Mouse (Mus musculus) thymus, adult 2 months (tissue): ENCODE results near the gene Pik3r2. TPM values are rescaled to one million over a fixed set of nuclear protein-coding genes. Genes with fewer than 3 reads are reported as not detected.
A peak's percentile ranks its signal among the peaks of the same experiment; 100 is the strongest.

Experiments used
- DNase-seq: peaks from one replicate; pipeline ENCODE4 v3.0.0; 2021
- H3K27ac ChIP-seq: fragments of 200-500 bp; 2 replicates; pipeline ENCODE4 v1.5.1; 2012; ENCODE audit warnings: low read length, control low read depth; ENCODE audit not compliant: control insufficient read depth, insufficient read depth
- H3K27me3 ChIP-seq: fragments of 200-500 bp; 2 replicates; pipeline ENCODE4 v1.6.1; 2012; ENCODE audit warnings: mild to moderate bottlenecking, low read length, moderate library complexity, mixed read lengths; ENCODE audit not compliant: control insufficient read depth, insufficient read depth
- H3K36me3 ChIP-seq: fragments of 200-500 bp; 2 replicates; pipeline ENCODE4 v1.6.1; 2012; ENCODE audit warnings: mild to moderate bottlenecking, low read length, moderate library complexity; ENCODE audit not compliant: control insufficient read depth, insufficient read depth
- H3K4me1 ChIP-seq: fragments of 200-500 bp; replicated peaks from 2 replicates; pipeline ENCODE4 v1.6.1; 2012; ENCODE audit warnings: low read length; ENCODE audit not compliant: control insufficient read depth, insufficient read depth
- H3K4me3 ChIP-seq: fragments of 200-500 bp; 2 replicates; pipeline ENCODE4 v1.5.1; 2012; ENCODE audit warnings: mild to moderate bottlenecking, low read length, control low read depth, moderate library complexity; ENCODE audit not compliant: control insufficient read depth, insufficient read depth
- CTCF ChIP-seq: fragments of 200-500 bp; IDR thresholded peaks from 2 replicates; pipeline ENCODE4 v1.5.1; 2012; ENCODE audit warnings: mild to moderate bottlenecking, control low read depth, low read length, moderate library complexity, borderline replicate concordance; ENCODE audit not compliant: control insufficient read depth, poor library complexity, insufficient read depth; ENCODE audit errors: extremely low read depth
- POLR2A ChIP-seq: fragments of 200-500 bp; IDR thresholded peaks from 2 replicates; pipeline ENCODE4 v1.6.1; 2012; ENCODE audit warnings: mild to moderate bottlenecking, low read length, control low read depth, moderate library complexity; ENCODE audit not compliant: control insufficient read depth, poor library complexity, insufficient read depth; ENCODE audit errors: extremely low read depth
- WGBS: fragments of 180-500 bp; shearing (Covaris S2); methylation state at CpG from one replicate; pipeline ENCODE4 v1.1.7; 2018; 5-methylcytosine and 5-hydroxymethylcytosine counted together
- polyA plus RNA-seq: library from polyadenylated mRNA; depleted of rRNA; stranded (reverse); fragments of >200 nt; gene quantifications from 2 replicates; pipeline ENCODE4 v1.2.3, GENCODE M21; 2012

Pik3r2 gene
- polyA plus RNA-seq, 1 experiment: 136 TPM

DNA sequence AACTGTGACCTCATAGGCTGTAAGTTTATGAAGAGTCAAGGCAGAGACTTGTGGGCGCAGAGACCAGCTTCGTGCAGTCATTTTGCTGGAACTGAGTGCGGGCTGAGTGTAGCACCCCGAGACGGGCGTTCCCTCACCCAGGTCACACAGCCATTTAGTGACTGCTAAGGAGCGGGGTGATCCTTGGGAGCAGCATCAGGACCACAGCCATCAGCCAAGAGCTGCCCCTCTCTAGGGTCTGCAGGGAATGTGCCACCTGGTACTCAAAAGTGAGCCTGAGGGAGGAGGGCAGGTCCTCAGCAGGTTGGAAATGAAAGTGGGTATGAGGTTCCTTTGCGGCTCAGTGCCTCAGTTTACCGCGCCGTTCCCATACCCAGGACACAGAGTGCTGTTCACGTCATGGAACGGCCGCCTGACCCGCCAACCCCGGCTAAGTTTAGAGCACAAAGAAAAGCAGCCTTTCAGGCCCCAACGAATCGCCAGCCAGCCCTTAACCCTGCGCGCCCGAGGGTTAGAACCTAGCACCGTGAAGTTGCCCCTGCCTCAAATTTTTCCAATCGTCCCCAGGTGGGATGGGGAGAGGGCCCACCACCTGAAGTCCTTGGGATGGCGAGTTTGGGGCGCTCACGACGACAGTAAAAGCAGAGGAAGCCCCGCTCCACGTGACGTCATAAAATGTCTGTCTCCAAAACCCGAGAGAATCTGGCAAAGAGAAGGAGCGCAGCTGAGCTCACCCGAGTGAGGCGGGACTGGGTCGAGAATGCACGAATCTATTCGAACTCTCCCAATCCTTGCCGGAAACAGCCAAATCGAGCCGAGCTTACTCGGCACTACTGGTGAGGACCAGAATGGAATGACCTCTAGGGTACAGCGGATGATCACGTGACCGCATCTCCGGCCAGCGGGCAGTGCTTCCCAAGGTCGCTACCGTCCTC is 32.6 kb downstream of the Pik3r2 start:
- TF ChIP-seq POLR2A (no peak), CTCF (no peak)
- Histone ChIP-seq H3K4me1 (peaks cover 14% of the 10 kb centered on the region), H3K4me3 (peak overlapping the region; percentile 29), H3K27ac (no peak overlapping the region), H3K36me3 (no peaks in the 10 kb centered on the region), H3K27me3 (peaks cover 17% of the 10 kb centered on the region)
- WGBS: 5% methylated on average over 48 of the region's 48 CpGs
- no peak for DNase-seq

DNA sequence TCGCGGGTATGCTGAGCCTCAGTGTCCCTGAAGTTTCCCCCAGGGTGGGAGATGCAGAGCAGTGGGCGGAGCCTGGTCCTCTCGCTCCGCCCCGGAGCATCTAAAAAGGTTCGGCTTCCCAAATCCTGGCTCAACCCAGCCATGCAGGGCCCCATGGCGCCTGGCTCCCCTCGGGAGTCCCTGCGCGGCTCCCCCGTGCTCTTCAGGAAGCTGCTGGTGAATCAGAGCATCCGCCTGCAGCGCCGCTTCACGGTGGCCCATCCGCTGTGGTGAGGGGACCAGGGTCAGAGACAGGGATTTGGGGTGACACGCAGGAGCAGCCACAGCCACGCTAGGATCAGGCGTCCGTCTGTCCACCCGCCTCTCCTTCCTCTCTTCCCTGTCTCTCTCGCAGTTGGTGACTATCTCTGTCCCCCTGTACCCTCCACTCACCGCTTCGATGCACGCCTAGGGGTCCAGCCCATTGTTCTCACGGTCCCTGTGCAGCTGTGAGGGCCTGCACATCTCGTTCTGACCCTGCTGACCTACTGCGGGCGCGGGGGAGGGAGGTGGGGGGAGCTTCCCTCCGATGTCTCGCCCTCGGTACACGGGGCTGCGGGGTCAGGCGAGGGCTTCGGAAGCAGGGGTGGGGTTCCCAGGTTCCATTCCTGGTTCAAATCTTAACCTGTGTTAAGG is 33.4 kb downstream of the Pik3r2 start:
- 8% methylated on average over 38 of the region's 38 CpGs for WGBS
- TF ChIP-seq CTCF (no peak), POLR2A (no peak)
- Histone ChIP-seq H3K36me3 (no peaks in the 10 kb centered on the region), H3K4me1 (peaks cover 18% of the 10 kb centered on the region), H3K27me3 (peaks cover 17% of the 10 kb centered on the region), H3K4me3 (no peak overlapping the region), H3K27ac (no peak overlapping the region)
- DNase-seq: no peak

DNA sequence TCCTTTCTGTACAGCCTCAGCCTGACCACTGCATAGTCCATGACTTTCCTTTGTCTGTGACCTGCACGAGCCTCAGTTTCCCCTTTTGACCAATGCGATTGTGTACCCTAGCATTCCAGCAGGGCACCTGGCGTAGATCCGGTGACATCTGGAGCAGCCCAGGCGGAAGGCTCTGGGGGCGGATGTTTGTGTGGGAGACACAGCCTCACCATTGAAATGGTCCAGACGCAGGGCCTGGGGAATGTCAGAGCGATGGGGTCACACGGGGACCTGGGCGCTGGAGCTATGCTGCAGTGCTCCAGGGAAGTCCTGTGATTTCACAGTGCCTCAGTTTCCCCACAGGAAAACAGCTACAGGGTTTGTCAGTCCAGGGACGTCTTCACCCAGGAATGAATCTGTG is 34.3 kb downstream of the Pik3r2 start:
- DNase-seq: no peak

DNA sequence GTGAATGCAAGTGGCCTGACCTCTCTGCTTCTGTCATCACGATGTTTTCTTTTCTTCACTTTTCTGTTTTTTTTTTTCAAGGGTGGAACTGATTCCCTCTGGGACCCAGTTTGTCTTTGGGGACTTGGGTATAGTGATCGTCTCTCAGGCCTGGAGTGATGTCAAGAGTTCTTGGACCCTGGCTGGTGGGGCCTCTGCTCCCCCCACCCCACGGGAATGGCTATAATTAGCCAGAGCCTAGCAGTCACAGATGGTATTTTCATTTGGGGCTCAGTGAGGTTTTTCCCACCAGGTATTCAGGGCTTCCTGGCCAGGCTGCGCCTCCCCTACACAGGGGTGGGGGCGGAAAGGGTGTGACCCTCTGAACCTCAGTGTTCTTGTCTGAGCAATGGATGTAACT is 34.9 kb downstream of the Pik3r2 start:
- peaks cover 21% of the 10 kb centered on the region for H3K4me1 ChIP-seq
- H3K27me3 ChIP-seq: peaks cover 17% of the 10 kb centered on the region
- 75% methylated on average over 5 of the region's 5 CpGs for WGBS
- H3K27ac ChIP-seq: no peak overlapping the region
- DNase-seq: no peak
- no peak overlapping the region for H3K4me3 ChIP-seq
- TF ChIP-seq POLR2A (no peak), CTCF (no peak)
- no peaks in the 10 kb centered on the region for H3K36me3 ChIP-seq

More for the DNA sequence above, 34.3 kb downstream of the Pik3r2 start:
- Histone ChIP-seq H3K27ac (no peak overlapping the region), H3K4me1 (peaks cover 21% of the 10 kb centered on the region), H3K4me3 (no peak overlapping the region), H3K27me3 (peaks cover 17% of the 10 kb centered on the region), H3K36me3 (no peaks in the 10 kb centered on the region)
- 89% methylated on average over 11 of the region's 11 CpGs for WGBS
- TF ChIP-seq CTCF: no peak

DNA sequence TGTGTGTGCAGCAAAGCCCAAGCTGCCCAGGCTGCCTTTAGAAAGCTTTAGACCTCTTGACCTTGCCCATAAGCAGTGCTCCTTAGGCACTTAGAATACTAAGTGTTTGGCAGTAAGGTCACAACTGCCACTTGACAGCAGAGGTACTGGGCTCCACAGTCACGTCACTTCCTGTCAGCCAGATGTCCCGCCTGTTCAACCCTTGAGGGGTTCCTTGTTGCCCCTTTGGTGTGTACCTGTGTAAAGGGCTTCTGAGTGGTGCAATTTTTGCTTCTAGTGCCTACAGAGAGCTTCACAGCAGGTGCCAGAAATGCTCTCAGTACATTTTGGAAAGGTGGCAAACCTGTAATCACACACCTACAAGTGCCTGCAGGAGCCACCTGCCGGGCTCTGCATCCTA is 38.3 kb downstream of the Pik3r2 start:
- no peak overlapping the region for H3K4me3 ChIP-seq
- DNase-seq: no peak
- 37% methylated on average over 3 of the region's 3 CpGs for WGBS
- peaks cover 10% of the 10 kb centered on the region for H3K27me3 ChIP-seq
- no peak for TF ChIP-seq POLR2A
- TF ChIP-seq CTCF: no peak
- H3K27ac ChIP-seq: no peak overlapping the region
- H3K36me3 ChIP-seq: no peaks in the 10 kb centered on the region
- peaks cover 9% of the 10 kb centered on the region for H3K4me1 ChIP-seq

DNA sequence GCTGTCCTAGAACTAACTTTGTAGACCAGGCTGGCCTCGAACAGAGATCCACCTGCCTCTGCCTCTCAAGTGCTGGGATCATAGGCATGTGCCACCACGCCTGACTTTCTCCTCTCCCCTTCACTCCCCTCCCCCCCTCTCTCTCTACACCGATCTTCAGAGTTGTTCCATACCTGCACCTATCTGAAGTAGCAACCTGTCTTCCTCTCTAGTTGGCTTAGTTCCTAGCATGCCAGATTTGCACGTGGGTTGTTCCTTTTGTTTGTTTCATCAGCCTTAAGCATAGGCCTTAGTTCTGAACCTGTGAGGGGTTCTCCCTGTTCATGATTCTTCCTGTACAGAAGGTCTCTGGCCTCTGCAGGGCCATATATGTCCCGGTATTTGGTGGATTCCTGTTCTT is 38.8 kb downstream of the Pik3r2 start:
- no peak for TF ChIP-seq CTCF
- no peak for TF ChIP-seq POLR2A
- no peak for DNase-seq
- H3K4me1 ChIP-seq: peaks cover 7% of the 10 kb centered on the region
- WGBS: 87% methylated on average over 5 of the region's 5 CpGs
- H3K4me3 ChIP-seq: no peak overlapping the region
- no peak overlapping the region for H3K27ac ChIP-seq
- H3K36me3 ChIP-seq: no peaks in the 10 kb centered on the region
- peaks cover 5% of the 10 kb centered on the region for H3K27me3 ChIP-seq
